Mouse (Mus musculus): ENCODE results near the gene Aff3.

The Aff3 gene

GRCm38 (mm10) chr1:38664777-38665176 is at the start of gene Aff3:
TSS of gene Aff3 (minus strand) at chr1:38664955.
- DNase-seq (ENCODE audit: extremely low spot score, low spot score), result no peak

- DNase-seq (ENCODE audit: extremely low spot score, low spot score), result no peak
Measured at GRCm38 (mm10) chr1:38700646-38701045, 35.9 kb upstream of the Aff3 start.

- no peak for DNase-seq (ENCODE audit: extremely low spot score, low spot score)
Measured at GRCm38 (mm10) chr1:38699244-38699643, 34.5 kb upstream of the Aff3 start.

- no peak for DNase-seq (ENCODE audit: extremely low spot score, low spot score)
Measured at GRCm38 (mm10) chr1:38695812-38696681, 31.3 kb upstream of the Aff3 start.

GRCm38 (mm10) chr1:38695089-38695811 is 30.5 kb upstream of the Aff3 start:
- DNase-seq (ENCODE audit: extremely low spot score, low spot score), result no peak

- no peak for DNase-seq (ENCODE audit: extremely low spot score, low spot score)
Measured at GRCm38 (mm10) chr1:38694142-38694541, 29.4 kb upstream of the Aff3 start.

DNA sequence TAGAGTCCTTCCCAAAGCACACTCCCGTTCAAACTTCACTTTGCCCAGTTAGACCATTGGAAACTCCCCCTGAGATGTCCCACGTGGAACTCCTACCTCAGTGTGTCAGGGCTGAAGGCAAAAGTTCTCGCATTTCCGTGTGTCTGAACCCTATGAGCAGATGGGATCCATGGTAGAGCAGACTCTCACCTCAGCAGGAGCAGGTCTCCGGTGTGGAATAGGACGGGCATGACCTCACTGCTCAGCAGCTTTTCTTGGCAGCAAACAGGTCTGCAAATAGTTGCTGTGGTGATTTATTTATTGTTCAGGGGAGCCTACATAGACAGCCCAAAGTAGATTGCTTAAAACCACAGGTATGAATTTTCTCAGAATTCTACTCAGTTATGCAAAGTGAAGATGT is 25.7 kb upstream of the Aff3 start:
- DNase-seq (ENCODE audit: extremely low spot score, low spot score), result no peak

GRCm38 (mm10) chr1:38688216-38688615 is 23.5 kb upstream of the Aff3 start:
- no peak for DNase-seq (ENCODE audit: extremely low spot score, low spot score)

GRCm38 (mm10) chr1:38685706-38686105 is 21.0 kb upstream of the Aff3 start:
- no peak for DNase-seq (ENCODE audit: extremely low spot score, low spot score)

- DNase-seq (ENCODE audit: extremely low spot score, low spot score), result no peak
Measured at GRCm38 (mm10) chr1:38683158-38683721, 18.5 kb upstream of the Aff3 start.

- DNase-seq (ENCODE audit: extremely low spot score, low spot score), result no peak
Measured at GRCm38 (mm10) chr1:38679890-38680289, 15.1 kb upstream of the Aff3 start.

DNA sequence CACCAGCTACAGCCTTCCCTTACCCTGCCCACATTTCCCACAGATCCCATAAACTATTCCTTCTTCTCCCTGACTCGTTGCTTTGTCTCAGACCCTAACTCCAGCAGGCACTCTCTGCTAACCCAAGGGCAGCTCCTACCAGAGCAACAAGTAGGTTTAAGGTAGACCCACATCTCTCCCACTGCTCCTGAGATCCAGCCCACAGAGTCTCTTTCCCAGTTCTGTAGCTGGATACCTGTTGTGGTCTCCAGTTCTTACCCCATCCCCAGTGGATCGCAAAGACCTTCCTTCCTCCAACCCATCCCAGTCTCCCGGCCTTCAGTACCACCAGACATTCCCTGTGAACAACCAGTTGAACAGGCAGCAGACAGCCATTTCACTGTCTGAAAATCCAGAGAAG is 7.0 kb upstream of the Aff3 start:
- peak; percentile 8 for DNase-seq (ENCODE audit: extremely low spot score, low spot score)

DNA sequence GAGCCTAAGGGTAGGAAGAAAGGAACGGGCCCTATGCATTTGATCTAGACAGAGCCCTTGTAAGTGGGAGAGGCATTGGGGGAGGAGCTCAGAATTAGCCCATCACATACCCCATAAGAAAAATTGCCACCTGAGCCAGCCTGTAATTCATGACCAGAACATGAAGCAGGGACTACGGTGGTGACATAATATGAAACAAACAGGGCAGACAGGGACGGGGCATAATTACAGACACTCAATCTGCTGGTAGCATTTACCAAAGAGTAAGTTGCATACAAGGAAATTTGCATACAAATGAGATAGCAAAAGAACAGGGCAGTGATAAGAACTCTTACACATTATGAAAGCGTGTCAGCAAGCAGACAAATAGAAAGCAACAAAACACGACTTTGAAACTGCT is 6.3 kb upstream of the Aff3 start:
- DNase-seq (ENCODE audit: extremely low spot score, low spot score), result no peak

GRCm38 (mm10) chr1:38668327-38668726 is 3.6 kb upstream of the Aff3 start:
- DNase-seq (ENCODE audit: extremely low spot score, low spot score), result no peak

DNA sequence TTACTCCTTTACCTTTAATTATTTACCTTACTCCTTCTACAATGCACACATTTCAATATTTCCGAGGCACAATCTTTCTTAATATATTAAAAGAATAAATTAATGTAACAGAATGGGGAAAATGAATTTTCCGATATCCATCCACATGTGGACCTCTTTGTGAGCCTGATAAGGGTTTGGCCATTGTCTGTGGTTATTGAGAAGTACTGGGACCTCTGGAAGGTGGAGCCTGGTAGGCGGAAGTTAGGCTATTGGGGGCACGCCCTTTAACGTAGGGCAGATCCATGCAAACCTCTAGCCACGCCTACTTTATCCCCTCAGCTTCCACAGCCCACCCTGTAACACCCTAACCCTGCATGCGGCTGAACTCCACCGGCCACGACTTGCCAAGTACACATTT is 3.1 kb upstream of the Aff3 start:
- DNase-seq (ENCODE audit: extremely low spot score, low spot score), result no peak

DNA sequence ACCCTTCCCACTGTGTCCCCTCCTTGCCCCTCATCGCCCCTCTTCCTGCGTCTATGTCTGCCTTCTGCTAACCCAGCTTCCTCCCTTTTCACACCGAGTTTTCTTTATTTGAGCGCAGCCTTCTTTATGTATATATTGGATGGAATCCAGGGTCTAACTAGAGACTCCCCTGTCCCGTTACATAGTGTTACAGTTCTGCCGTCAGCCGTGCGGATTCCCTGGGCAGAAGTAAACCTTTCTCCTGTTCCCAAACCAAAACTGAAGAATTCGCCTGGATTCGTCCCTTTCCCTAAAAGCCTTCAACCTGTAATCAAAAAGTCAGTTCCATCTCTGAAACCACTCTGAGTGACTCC is 2.0 kb upstream of the Aff3 start:
- DNase-seq (ENCODE audit: extremely low spot score, low spot score), result no peak

DNA sequence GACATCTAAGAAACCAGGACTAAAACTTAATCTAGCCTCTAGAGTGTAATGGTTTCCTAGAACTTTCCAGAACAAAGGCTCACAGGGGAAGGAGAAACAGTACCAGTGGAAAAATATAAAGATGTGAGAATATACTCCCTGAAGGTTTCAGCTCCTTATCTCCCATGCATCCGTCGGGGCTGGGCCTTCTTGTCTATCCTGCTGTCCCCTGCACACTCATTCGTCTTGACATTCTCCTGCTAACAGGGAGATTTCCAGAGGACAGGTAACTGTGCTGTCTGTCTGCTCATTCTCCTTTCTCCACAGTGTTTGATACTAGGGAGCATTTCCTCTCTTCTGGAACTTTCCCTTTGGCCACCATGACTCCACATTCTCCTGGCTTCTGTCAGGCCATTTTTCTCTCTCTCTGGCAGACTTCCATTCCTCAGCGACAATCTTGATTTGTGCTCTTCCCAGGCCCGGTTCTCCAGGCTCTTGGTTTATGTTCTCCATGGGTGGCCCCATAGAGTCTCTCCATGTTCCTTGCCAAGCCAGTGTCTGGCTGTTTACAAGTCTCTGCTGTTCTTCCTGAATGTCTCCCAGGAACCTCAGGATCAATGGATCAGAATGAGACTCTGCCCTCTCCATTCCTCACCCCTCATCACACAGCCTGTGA is 1.5 kb upstream of the Aff3 start:
- DNase-seq (ENCODE audit: extremely low spot score, low spot score), result no peak

DNA sequence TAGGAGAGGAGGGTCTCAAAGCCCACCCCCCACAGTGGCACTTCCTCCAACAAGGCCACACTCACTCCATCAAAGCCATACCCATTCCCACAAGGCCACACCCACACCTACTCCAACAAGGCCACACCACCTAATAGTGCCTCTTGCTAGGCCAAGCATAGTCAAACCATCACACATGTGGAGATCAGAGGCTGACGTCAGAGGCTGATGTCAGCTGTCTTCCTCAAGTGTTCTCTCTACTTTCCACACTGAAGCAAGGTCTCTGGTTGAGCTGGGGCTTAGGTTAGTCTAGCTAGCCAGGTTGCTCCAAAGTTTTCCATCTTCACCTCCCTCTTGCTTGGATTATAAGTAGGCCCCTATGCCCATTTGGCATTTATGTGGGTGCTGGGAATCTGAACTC is 856 bp upstream of the Aff3 start:
- DNase-seq (ENCODE audit: extremely low spot score, low spot score), result no peak

GRCm38 (mm10) chr1:38664261-38664660 is 494 bp downstream of the Aff3 start:
- DNase-seq (ENCODE audit: extremely low spot score, low spot score), result no peak

GRCm38 (mm10) chr1:38662616-38663193 is 2.0 kb downstream of the Aff3 start:
- DNase-seq (ENCODE audit: extremely low spot score, low spot score), result no peak

- no peak for DNase-seq (ENCODE audit: extremely low spot score, low spot score)
Measured at GRCm38 (mm10) chr1:38658933-38659553, 5.7 kb downstream of the Aff3 start.

Data from neural tube, embryonic 10.5 days (tissue).